Mouse (Mus musculus): Measurements from ENCODE around the gene Vwa7. TPM values are rescaled to one million over a fixed set of nuclear protein-coding genes. Genes with fewer than 3 reads are reported as not detected.

Gene Vwa7
- polyA plus RNA-seq, 1 experiment from 2014 or later = 0.12 TPM

DNA sequence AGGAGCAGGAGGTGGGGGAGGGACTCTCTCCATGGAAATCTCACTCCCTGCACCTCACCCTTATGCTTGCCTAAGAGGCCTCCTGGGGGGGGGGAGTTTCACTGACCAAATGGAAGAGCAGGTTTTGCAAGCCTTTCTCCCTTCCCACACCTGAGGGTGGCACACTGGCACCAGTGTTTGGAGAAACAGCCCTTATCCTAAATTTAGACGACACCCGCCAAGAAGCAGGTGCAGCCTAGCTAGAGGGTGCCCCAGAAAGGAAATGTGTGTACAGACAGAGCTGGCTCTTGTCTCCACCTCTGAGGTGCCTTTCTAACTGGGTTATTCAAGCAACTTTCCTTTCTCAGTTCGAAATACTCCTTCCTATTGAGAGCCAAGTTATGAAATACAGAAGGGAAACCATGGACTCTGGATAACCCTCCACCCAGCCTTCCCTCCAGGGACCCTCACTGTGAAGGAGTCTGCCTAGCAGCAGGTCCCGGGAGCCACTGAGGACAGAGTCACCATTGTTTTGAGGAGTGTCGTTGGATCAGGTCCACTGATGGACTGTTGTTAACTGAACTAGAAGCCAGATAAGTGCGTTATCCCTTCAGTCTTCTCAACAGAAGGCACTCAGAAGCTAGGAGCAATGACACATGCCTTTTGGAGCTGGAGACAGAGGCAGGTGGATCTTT is 54.3 kb downstream of the Vwa7 start:
- peaks cover 7% of the 10 kb centered on the region; the same call in 1 of the 2 replicates for H3K27me3 ChIP-seq (replicated peaks; ENCODE audit: control insufficient read depth, insufficient read depth, low read length)
- H3K9ac ChIP-seq (ENCODE audit: low read depth, low read length) = no peak overlapping the region
- H3K27ac ChIP-seq (ENCODE audit: low read depth, low read length) = no peak overlapping the region
- TF ChIP-seq CTCF (IDR thresholded peaks at IDR 0.05; ENCODE audit: low read depth) = no peak
- no peak overlapping the region for H3K4me3 ChIP-seq (ENCODE audit: low read depth, low read length)
- no peaks in the 10 kb centered on the region for H3K9me3 ChIP-seq (ENCODE audit: control insufficient read depth)
- no peak overlapping the region for H3K4me2 ChIP-seq (replicated peaks; ENCODE audit: low read depth)
- no peaks in the 10 kb centered on the region for H3K36me3 ChIP-seq (ENCODE audit: control insufficient read depth, insufficient read depth)
- WGBS = 38% methylated on average over 6 of the region's 6 CpGs
- no peaks in the 10 kb centered on the region for H3K4me1 ChIP-seq (replicated peaks; ENCODE audit: control insufficient read depth, insufficient read depth, low read length)
- ATAC-seq = no peak

DNA sequence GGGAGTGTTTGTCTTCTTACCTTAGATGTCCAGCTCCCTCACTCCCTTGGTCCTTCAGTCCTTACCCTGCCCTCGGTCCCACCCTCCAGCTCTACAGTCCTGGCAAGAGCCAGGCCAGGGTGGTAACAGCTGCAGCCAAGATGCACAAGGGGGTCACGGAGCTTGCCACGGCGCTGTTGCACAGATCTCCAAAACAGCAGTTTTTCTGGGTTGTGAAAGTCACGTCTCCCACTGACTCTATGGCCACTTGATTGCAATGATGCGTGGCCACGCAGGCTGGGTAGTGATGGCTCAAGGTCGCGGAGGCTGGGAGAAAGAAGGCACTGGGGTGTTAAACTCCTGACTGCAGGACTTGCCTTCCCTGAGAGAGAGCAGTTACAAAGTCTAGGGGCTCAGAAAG is 55.1 kb downstream of the Vwa7 start:
- 75% methylated on average over 9 of the region's 9 CpGs for WGBS
- Histone ChIP-seq H3K4me1 (replicated peaks; ENCODE audit: control insufficient read depth, insufficient read depth, low read length) (no peaks in the 10 kb centered on the region), H3K36me3 (ENCODE audit: control insufficient read depth, insufficient read depth) (no peaks in the 10 kb centered on the region), H3K27me3 (replicated peaks; ENCODE audit: control insufficient read depth, insufficient read depth, low read length) (0 out of 2 replicates have a peak, but pooled peaks cover 7% of the 10 kb centered on the region), H3K4me2 (replicated peaks; ENCODE audit: low read depth) (no peak overlapping the region), H3K27ac (ENCODE audit: low read depth, low read length) (no peak overlapping the region), H3K9me3 (ENCODE audit: control insufficient read depth) (no peaks in the 10 kb centered on the region), H3K9ac (ENCODE audit: low read depth, low read length) (no peak overlapping the region), H3K4me3 (ENCODE audit: low read depth, low read length) (no peak overlapping the region)
- no peak for ATAC-seq
- no peak for TF ChIP-seq CTCF (IDR thresholded peaks at IDR 0.05; ENCODE audit: low read depth)

DNA sequence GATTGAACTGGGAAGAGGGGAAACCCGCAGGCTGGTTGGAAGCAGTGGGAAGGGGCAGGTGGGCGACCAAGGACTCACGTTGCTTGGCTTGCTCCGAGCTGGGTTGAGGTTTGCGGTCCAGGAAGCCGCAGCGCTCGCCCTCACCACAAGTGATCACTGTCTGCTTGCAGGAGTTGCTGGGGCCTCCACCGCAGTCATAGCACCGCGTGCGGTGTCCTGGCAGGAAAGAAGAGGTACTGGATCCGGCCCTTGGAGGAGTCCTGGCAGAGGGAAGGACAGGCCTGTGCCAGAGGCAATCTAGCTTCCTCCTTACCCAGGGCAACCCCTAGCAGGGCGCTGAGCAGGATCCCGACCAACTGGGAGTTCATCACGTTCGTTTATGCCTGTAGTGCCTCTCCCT is 57.7 kb downstream of the Vwa7 start:
- Histone ChIP-seq H3K27me3 (replicated peaks; ENCODE audit: control insufficient read depth, insufficient read depth, low read length) (no peaks in the 10 kb centered on the region), H3K9me3 (ENCODE audit: control insufficient read depth) (no peaks in the 10 kb centered on the region), H3K27ac (ENCODE audit: low read depth, low read length) (no peak overlapping the region), H3K4me2 (replicated peaks; ENCODE audit: low read depth) (peak overlapping the region; percentile 27), H3K36me3 (ENCODE audit: control insufficient read depth, insufficient read depth) (no peaks in the 10 kb centered on the region), H3K4me3 (ENCODE audit: low read depth, low read length) (no peak overlapping the region), H3K9ac (ENCODE audit: low read depth, low read length) (no peak overlapping the region), H3K4me1 (replicated peaks; ENCODE audit: control insufficient read depth, insufficient read depth, low read length) (peaks cover 9% of the 10 kb centered on the region; the same call in 1 of the 2 replicates)
- ATAC-seq = no peak
- TF ChIP-seq CTCF (IDR thresholded peaks at IDR 0.05; ENCODE audit: low read depth) = no peak
- WGBS = 29% methylated on average over 17 of the region's 17 CpGs

Other genes with a start within 250 kb of the Vwa7 start
- 0.18 and 0.25 TPM in 2 replicates for gene Cyp21a1, start 212.0 kb upstream of the Vwa7 start, polyA plus RNA-seq (2015; fragmentation: Nextera tagmentation; extraction: Ambion mirVana)
- 29.1 and 34.0 TPM in 2 replicates for gene Stk19, start 179.6 kb upstream of the Vwa7 start, polyA plus RNA-seq (2015; fragmentation: Nextera tagmentation; extraction: Ambion mirVana)
- 42.5 and 44.2 TPM in 2 replicates for gene Dxo, start 179.6 kb upstream of the Vwa7 start, polyA plus RNA-seq (2015; fragmentation: Nextera tagmentation; extraction: Ambion mirVana)
- 18.3 and 20.8 TPM in 2 replicates for gene Skiv2l, start 166.4 kb upstream of the Vwa7 start, polyA plus RNA-seq (2015; fragmentation: Nextera tagmentation; extraction: Ambion mirVana)
- 55.7 and 57.8 TPM in 2 replicates for gene Nelfe, start 166.2 kb upstream of the Vwa7 start, polyA plus RNA-seq (2015; fragmentation: Nextera tagmentation; extraction: Ambion mirVana)
- gene Cfb, start 154.1 kb upstream of the Vwa7 start, polyA plus RNA-seq (2015; fragmentation: Nextera tagmentation; extraction: Ambion mirVana) = 84.8 and 94.9 TPM in 2 replicates
- gene Zbtb12, start 137.1 kb upstream of the Vwa7 start, polyA plus RNA-seq (2015; fragmentation: Nextera tagmentation; extraction: Ambion mirVana) = 0.74 and 1.1 TPM in 2 replicates
- gene Gm20547, start 134.5 kb upstream of the Vwa7 start, polyA plus RNA-seq (2015; fragmentation: Nextera tagmentation; extraction: Ambion mirVana) = not detected in 2 replicates
- gene C2, start 118.3 kb upstream of the Vwa7 start, polyA plus RNA-seq (2015; fragmentation: Nextera tagmentation; extraction: Ambion mirVana) = 60.3 and 66.2 TPM in 2 replicates
- 35.8 and 40.3 TPM in 2 replicates for gene Ehmt2, start 118.1 kb upstream of the Vwa7 start, polyA plus RNA-seq (2015; fragmentation: Nextera tagmentation; extraction: Ambion mirVana)
- 119 and 128 TPM in 2 replicates for gene Slc44a4, start 102.1 kb upstream of the Vwa7 start, polyA plus RNA-seq (2015; fragmentation: Nextera tagmentation; extraction: Ambion mirVana)
- 522 and 580 TPM in 2 replicates for gene Neu1, start 85.3 kb upstream of the Vwa7 start, polyA plus RNA-seq (2015; fragmentation: Nextera tagmentation; extraction: Ambion mirVana)
- 0.64 and 1.1 TPM in 2 replicates for gene Hspa1b, start 57.3 kb upstream of the Vwa7 start, polyA plus RNA-seq (2015; fragmentation: Nextera tagmentation; extraction: Ambion mirVana)
- gene Gm20481, start 46.7 kb upstream of the Vwa7 start, polyA plus RNA-seq (2015; fragmentation: Nextera tagmentation; extraction: Ambion mirVana) = 0.43 TPM in 1 of 2 replicates, not detected in the other
- 6.4 and 6.5 TPM in 2 replicates for gene Hspa1a, start 44.4 kb upstream of the Vwa7 start, polyA plus RNA-seq (2015; fragmentation: Nextera tagmentation; extraction: Ambion mirVana)
- gene Hspa1l, start 43.9 kb upstream of the Vwa7 start, polyA plus RNA-seq (2015; fragmentation: Nextera tagmentation; extraction: Ambion mirVana) = 0.22 and 0.25 TPM in 2 replicates
- gene Lsm2, start 34.7 kb upstream of the Vwa7 start, polyA plus RNA-seq (2015; fragmentation: Nextera tagmentation; extraction: Ambion mirVana) = 70.6 and 76.6 TPM in 2 replicates
- gene Vars, start 15.6 kb upstream of the Vwa7 start, polyA plus RNA-seq (2015; fragmentation: Nextera tagmentation; extraction: Ambion mirVana) = 74.0 and 84.2 TPM in 2 replicates
- gene Sapcd1, start 11.4 kb downstream of the Vwa7 start, polyA plus RNA-seq (2015; fragmentation: Nextera tagmentation; extraction: Ambion mirVana) = 3.2 and 4.6 TPM in 2 replicates
- gene Msh5, start 30.2 kb downstream of the Vwa7 start, polyA plus RNA-seq (2015; fragmentation: Nextera tagmentation; extraction: Ambion mirVana) = 1.4 and 3.0 TPM in 2 replicates
- gene Clic1, start 33.4 kb downstream of the Vwa7 start, polyA plus RNA-seq (2015; fragmentation: Nextera tagmentation; extraction: Ambion mirVana) = 290 and 312 TPM in 2 replicates
- 62.0 and 68.3 TPM in 2 replicates for gene Ddah2, start 42.5 kb downstream of the Vwa7 start, polyA plus RNA-seq (2015; fragmentation: Nextera tagmentation; extraction: Ambion mirVana)
- gene Ly6g6c, start 48.8 kb downstream of the Vwa7 start, polyA plus RNA-seq (2015; fragmentation: Nextera tagmentation; extraction: Ambion mirVana) = 0.12 TPM in 1 of 2 replicates, not detected in the other
- gene Mpig6b, start 49.6 kb downstream of the Vwa7 start, polyA plus RNA-seq (2015; fragmentation: Nextera tagmentation; extraction: Ambion mirVana) = 0.13 and 0.17 TPM in 2 replicates
- 2.2 TPM in 2 replicates for gene Ly6g6e, start 60.3 kb downstream of the Vwa7 start, polyA plus RNA-seq (2015; fragmentation: Nextera tagmentation; extraction: Ambion mirVana)
- 3.8 and 4.9 TPM in 2 replicates for gene Ly6g6d, start 61.5 kb downstream of the Vwa7 start, polyA plus RNA-seq (2015; fragmentation: Nextera tagmentation; extraction: Ambion mirVana)
- gene Ly6g6f, start 69.0 kb downstream of the Vwa7 start, polyA plus RNA-seq (2015; fragmentation: Nextera tagmentation; extraction: Ambion mirVana) = not detected in 2 replicates
- 101 and 103 TPM in 2 replicates for gene Abhd16a, start 72.7 kb downstream of the Vwa7 start, polyA plus RNA-seq (2015; fragmentation: Nextera tagmentation; extraction: Ambion mirVana)
- gene Ly6g5c, start 91.7 kb downstream of the Vwa7 start, polyA plus RNA-seq (2015; fragmentation: Nextera tagmentation; extraction: Ambion mirVana) = not detected in 2 replicates
- gene Ly6g5b, start 98.8 kb downstream of the Vwa7 start, polyA plus RNA-seq (2015; fragmentation: Nextera tagmentation; extraction: Ambion mirVana) = 0.46 and 0.59 TPM in 2 replicates
- 15.0 and 16.6 TPM in 2 replicates for gene Gpank1, start 104.9 kb downstream of the Vwa7 start, polyA plus RNA-seq (2015; fragmentation: Nextera tagmentation; extraction: Ambion mirVana)
- 262 and 264 TPM in 2 replicates for gene Csnk2b, start 105.5 kb downstream of the Vwa7 start, polyA plus RNA-seq (2015; fragmentation: Nextera tagmentation; extraction: Ambion mirVana)
- 26.3 and 29.7 TPM in 2 replicates for gene D17H6S53E, start 109.8 kb downstream of the Vwa7 start, polyA plus RNA-seq (2015; fragmentation: Nextera tagmentation; extraction: Ambion mirVana)
- 18.3 and 22.5 TPM in 2 replicates for gene Apom, start 115.5 kb downstream of the Vwa7 start, polyA plus RNA-seq (2015; fragmentation: Nextera tagmentation; extraction: Ambion mirVana)
- 37.4 and 46.0 TPM in 2 replicates for gene Bag6, start 118.6 kb downstream of the Vwa7 start, polyA plus RNA-seq (2015; fragmentation: Nextera tagmentation; extraction: Ambion mirVana)
- gene Prrc2a, start 148.3 kb downstream of the Vwa7 start, polyA plus RNA-seq (2015; fragmentation: Nextera tagmentation; extraction: Ambion mirVana) = 40.0 and 54.1 TPM in 2 replicates
- 23.1 and 25.4 TPM in 2 replicates for gene Aif1, start 159.5 kb downstream of the Vwa7 start, polyA plus RNA-seq (2015; fragmentation: Nextera tagmentation; extraction: Ambion mirVana)
- 11.3 and 12.9 TPM in 2 replicates for gene Lst1, start 171.9 kb downstream of the Vwa7 start, polyA plus RNA-seq (2015; fragmentation: Nextera tagmentation; extraction: Ambion mirVana)
- 1.7 and 2.4 TPM in 2 replicates for gene Ltb, start 177.9 kb downstream of the Vwa7 start, polyA plus RNA-seq (2015; fragmentation: Nextera tagmentation; extraction: Ambion mirVana)
- gene Tnf, start 185.4 kb downstream of the Vwa7 start, polyA plus RNA-seq (2015; fragmentation: Nextera tagmentation; extraction: Ambion mirVana) = 0.17 and 0.27 TPM in 2 replicates
- 0.10 and 0.42 TPM in 2 replicates for gene Lta, start 188.8 kb downstream of the Vwa7 start, polyA plus RNA-seq (2015; fragmentation: Nextera tagmentation; extraction: Ambion mirVana)
- 0.23 and 0.30 TPM in 2 replicates for gene Gm16181, start 204.3 kb downstream of the Vwa7 start, polyA plus RNA-seq (2015; fragmentation: Nextera tagmentation; extraction: Ambion mirVana)
- 4.1 and 4.3 TPM in 2 replicates for gene Atp6v1g2, start 217.1 kb downstream of the Vwa7 start, polyA plus RNA-seq (2015; fragmentation: Nextera tagmentation; extraction: Ambion mirVana)
- 8.1 and 8.2 TPM in 2 replicates for gene Nfkbil1, start 219.2 kb downstream of the Vwa7 start, polyA plus RNA-seq (2015; fragmentation: Nextera tagmentation; extraction: Ambion mirVana)
- gene Ddx39b, start 225.2 kb downstream of the Vwa7 start, polyA plus RNA-seq (2015; fragmentation: Nextera tagmentation; extraction: Ambion mirVana) = 125 and 127 TPM in 2 replicates
- 672 and 681 TPM in 2 replicates for gene H2-D1, start 246.2 kb downstream of the Vwa7 start, polyA plus RNA-seq (2015; fragmentation: Nextera tagmentation; extraction: Ambion mirVana)

Data from intestine, postnatal 0 days (tissue).